Mouse (Mus musculus) kidney, adult 2 months (tissue): ENCODE data around the gene Defb25.

Source experiments
- CTCF ChIP-seq: fragments of 200-500 bp; conservative IDR thresholded peaks from 2 replicates; pipeline ENCODE4 v1.5.1; 2011; ENCODE audit warnings: low read depth, mild to moderate bottlenecking, control low read depth, low read length, moderate library complexity, mixed read lengths; ENCODE audit not compliant: insufficient read depth, insufficient read length
- POLR2A ChIP-seq: fragments of 200-500 bp; IDR thresholded peaks from one replicate; pipeline ENCODE4 v1.6.1; 2011; ENCODE audit warnings: low read depth, low read length, control low read depth

DNA sequence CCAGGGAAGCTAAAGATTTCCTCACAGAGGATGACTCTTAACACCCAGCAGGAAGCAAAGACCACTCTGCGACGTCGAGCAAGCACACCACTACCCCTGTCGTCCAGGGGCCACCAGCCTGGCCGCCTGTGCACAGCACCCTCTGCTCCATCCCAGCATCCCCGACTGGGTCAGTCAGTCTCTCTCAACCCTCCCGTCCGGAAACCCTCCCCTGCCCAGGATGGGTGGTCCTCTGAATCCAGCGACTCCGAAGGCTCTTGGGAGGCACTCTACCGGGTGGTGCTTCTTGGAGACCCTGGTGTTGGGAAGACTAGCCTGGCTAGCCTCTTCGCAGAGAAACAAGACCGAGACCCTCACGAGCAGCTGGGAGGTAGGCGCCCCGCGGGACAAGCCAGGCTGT, 5.2 kb upstream of the Defb25 start:
- TF ChIP-seq CTCF = no peak
- TF ChIP-seq POLR2A = peak; percentile 3
